Mouse (Mus musculus) intestine, embryonic 16.5 days (tissue): ENCODE data around the gene Stat5a. TPM values are rescaled to one million over a fixed set of nuclear protein-coding genes. Genes with fewer than 3 reads are reported as not detected.

Experiments used
- polyA plus RNA-seq: library from polyadenylated mRNA; unstranded; fragments of >200 nt; fragmentation: Nextera tagmentation; extraction: Ambion mirVana; gene quantifications from 2 replicates; pipeline ENCODE4 v1.2.1, GENCODE M21; 2015

Stat5a gene
- polyA plus RNA-seq, 1 experiment from 2014 or later, result 6.2 TPM

Other genes starting within 250 kb of the Stat5a start
- gene Nkiras2, start 240.1 kb upstream of the Stat5a start, polyA plus RNA-seq, result 80.8 and 83.6 TPM in 2 replicates
- gene Dnajc7, start 239.2 kb upstream of the Stat5a start, polyA plus RNA-seq, result 171 and 184 TPM in 2 replicates
- gene Zfp385c, start 166.9 kb upstream of the Stat5a start, polyA plus RNA-seq, result 0.20 and 0.31 TPM in 2 replicates
- 3.4 TPM in 2 replicates for gene Dhx58, start 155.1 kb upstream of the Stat5a start, polyA plus RNA-seq
- gene Kat2a, start 146.9 kb upstream of the Stat5a start, polyA plus RNA-seq, result 38.7 and 40.7 TPM in 2 replicates
- 0.29 TPM in 1 of 2 replicates, not detected in the other for gene Hspb9, start 145.5 kb upstream of the Stat5a start, polyA plus RNA-seq
- gene Rab5c, start 121.1 kb upstream of the Stat5a start, polyA plus RNA-seq, result 41.1 and 41.6 TPM in 2 replicates
- 0.12 and 0.15 TPM in 2 replicates for gene Kcnh4, start 99.4 kb upstream of the Stat5a start, polyA plus RNA-seq
- not detected in 2 replicates for gene Hcrt, start 96.4 kb upstream of the Stat5a start, polyA plus RNA-seq
- gene Ghdc, start 88.4 kb upstream of the Stat5a start, polyA plus RNA-seq, result 6.5 and 6.7 TPM in 2 replicates
- 20.5 and 22.8 TPM in 2 replicates for gene Stat5b, start 8.6 kb upstream of the Stat5a start, polyA plus RNA-seq
- 48.9 and 53.2 TPM in 2 replicates for gene Stat3, start 80.2 kb downstream of the Stat5a start, polyA plus RNA-seq
- 214 and 221 TPM in 2 replicates for gene Cavin1, start 111.5 kb downstream of the Stat5a start, polyA plus RNA-seq
- gene Atp6v0a1, start 150.1 kb downstream of the Stat5a start, polyA plus RNA-seq, result 38.8 and 43.3 TPM in 2 replicates
- 14.7 and 18.2 TPM in 2 replicates for gene Naglu, start 210.7 kb downstream of the Stat5a start, polyA plus RNA-seq
- 0.10 and 0.16 TPM in 2 replicates for gene Hsd17b1, start 219.1 kb downstream of the Stat5a start, polyA plus RNA-seq
- 44.4 and 47.1 TPM in 2 replicates for gene Coasy, start 223.2 kb downstream of the Stat5a start, polyA plus RNA-seq
- 78.6 and 87.5 TPM in 2 replicates for gene Mlx, start 227.9 kb downstream of the Stat5a start, polyA plus RNA-seq
- 15.0 and 18.1 TPM in 2 replicates for gene Psmc3ip, start 236.1 kb downstream of the Stat5a start, polyA plus RNA-seq